Mouse (Mus musculus): ENCODE data around the gene Sorbs1. TPM values are rescaled to one million over a fixed set of nuclear protein-coding genes. Genes with fewer than 3 reads are reported as not detected.
A peak's percentile ranks its signal among the peaks of the same experiment; 100 is the strongest.
"Not testable (repeated sequence)": the region's sequence is repeated elsewhere in the genome, so short reads cannot be mapped to it uniquely, and the experiment has no call there.

Sorbs1 gene
- 12.4 to 20.6 TPM (median 19.8 TPM) in 3 replicates for total RNA-seq (2017)

GRCm38 (mm10) chr19:40513632-40514078, at the start of gene Sorbs1:
Sorbs1 (minus strand) TSS chr19:40513779.
- ATAC-seq (replicated peaks; ENCODE audit: insufficient number of reproducible peaks, low FRiP score, low TSS enrichment, poor library complexity, severe bottlenecking): peak; percentile 95

GRCm38 (mm10) chr19:40561521-40561920, 47.9 kb upstream of the Sorbs1 start:
- ATAC-seq (replicated peaks; ENCODE audit: insufficient number of reproducible peaks, low FRiP score, low TSS enrichment, poor library complexity, severe bottlenecking): not testable (repeated sequence)

- no peak for ATAC-seq (replicated peaks; ENCODE audit: insufficient number of reproducible peaks, low FRiP score, low TSS enrichment, poor library complexity, severe bottlenecking)
These were observed 42.5 kb upstream of the Sorbs1 start for GRCm38 (mm10) chr19:40556029-40556428.

- ATAC-seq (replicated peaks; ENCODE audit: insufficient number of reproducible peaks, low FRiP score, low TSS enrichment, poor library complexity, severe bottlenecking): no peak
These were observed 41.6 kb upstream of the Sorbs1 start for GRCm38 (mm10) chr19:40555136-40555535.

- ATAC-seq (replicated peaks; ENCODE audit: insufficient number of reproducible peaks, low FRiP score, low TSS enrichment, poor library complexity, severe bottlenecking): no peak
These were observed 40.8 kb upstream of the Sorbs1 start for GRCm38 (mm10) chr19:40554343-40554742.

GRCm38 (mm10) chr19:40553849-40554248, 40.3 kb upstream of the Sorbs1 start:
- no peak for ATAC-seq (replicated peaks; ENCODE audit: insufficient number of reproducible peaks, low FRiP score, low TSS enrichment, poor library complexity, severe bottlenecking)

GRCm38 (mm10) chr19:40553014-40553789, 39.6 kb upstream of the Sorbs1 start:
- ATAC-seq (replicated peaks; ENCODE audit: insufficient number of reproducible peaks, low FRiP score, low TSS enrichment, poor library complexity, severe bottlenecking): no peak

GRCm38 (mm10) chr19:40549516-40550135, 36.0 kb upstream of the Sorbs1 start:
- ATAC-seq (replicated peaks; ENCODE audit: insufficient number of reproducible peaks, low FRiP score, low TSS enrichment, poor library complexity, severe bottlenecking): no peak

GRCm38 (mm10) chr19:40548796-40549515, 35.4 kb upstream of the Sorbs1 start:
- no peak for ATAC-seq (replicated peaks; ENCODE audit: insufficient number of reproducible peaks, low FRiP score, low TSS enrichment, poor library complexity, severe bottlenecking)

- no peak for ATAC-seq (replicated peaks; ENCODE audit: insufficient number of reproducible peaks, low FRiP score, low TSS enrichment, poor library complexity, severe bottlenecking)
These were observed 34.8 kb upstream of the Sorbs1 start for GRCm38 (mm10) chr19:40548386-40548785.

GRCm38 (mm10) chr19:40544856-40545255, 31.3 kb upstream of the Sorbs1 start:
- 0 out of 2 replicates have a peak, but pooled peaks have one; percentile 50 for ATAC-seq (replicated peaks; ENCODE audit: insufficient number of reproducible peaks, low FRiP score, low TSS enrichment, poor library complexity, severe bottlenecking)

- no peak for ATAC-seq (replicated peaks; ENCODE audit: insufficient number of reproducible peaks, low FRiP score, low TSS enrichment, poor library complexity, severe bottlenecking)
These were observed 29.2 kb upstream of the Sorbs1 start for GRCm38 (mm10) chr19:40542776-40543175.

GRCm38 (mm10) chr19:40536526-40536925, 22.9 kb upstream of the Sorbs1 start:
- no peak for ATAC-seq (replicated peaks; ENCODE audit: insufficient number of reproducible peaks, low FRiP score, low TSS enrichment, poor library complexity, severe bottlenecking)

GRCm38 (mm10) chr19:40532525-40532924, 18.9 kb upstream of the Sorbs1 start:
- ATAC-seq (replicated peaks; ENCODE audit: insufficient number of reproducible peaks, low FRiP score, low TSS enrichment, poor library complexity, severe bottlenecking): no peak

- no peak for ATAC-seq (replicated peaks; ENCODE audit: insufficient number of reproducible peaks, low FRiP score, low TSS enrichment, poor library complexity, severe bottlenecking)
These were observed 16.7 kb upstream of the Sorbs1 start for GRCm38 (mm10) chr19:40530323-40530722.

GRCm38 (mm10) chr19:40528254-40528653, 14.7 kb upstream of the Sorbs1 start:
- no peak for ATAC-seq (replicated peaks; ENCODE audit: insufficient number of reproducible peaks, low FRiP score, low TSS enrichment, poor library complexity, severe bottlenecking)

- no peak for ATAC-seq (replicated peaks; ENCODE audit: insufficient number of reproducible peaks, low FRiP score, low TSS enrichment, poor library complexity, severe bottlenecking)
These were observed 12.9 kb upstream of the Sorbs1 start for GRCm38 (mm10) chr19:40526367-40527014.

GRCm38 (mm10) chr19:40523431-40524005, 9.9 kb upstream of the Sorbs1 start:
- ATAC-seq (replicated peaks; ENCODE audit: insufficient number of reproducible peaks, low FRiP score, low TSS enrichment, poor library complexity, severe bottlenecking): no peak

- no peak for ATAC-seq (replicated peaks; ENCODE audit: insufficient number of reproducible peaks, low FRiP score, low TSS enrichment, poor library complexity, severe bottlenecking)
These were observed 6.8 kb upstream of the Sorbs1 start for GRCm38 (mm10) chr19:40520403-40520802.

Measured in monocyte, adult 5-6 weeks (primary cell).